Mouse (Mus musculus) ES-E14 (cell line): Measurements from ENCODE around the gene Fbxl5.

Experiments
- CHD2 ChIP-seq: IDR thresholded peaks from 2 replicates; pipeline ENCODE4 v1.6.1; 2014; ENCODE audit warnings: mild to moderate bottlenecking, low read depth, low read length, inconsistent platforms
- HCFC1 ChIP-seq: IDR thresholded peaks from 2 replicates; pipeline ENCODE4 v1.6.1; 2012; ENCODE audit warnings: low read length, inconsistent platforms, borderline replicate concordance; ENCODE audit not compliant: insufficient read depth
- ZC3H11A ChIP-seq: IDR thresholded peaks from 2 replicates; pipeline ENCODE4 v1.6.1; 2012; ENCODE audit warnings: low read depth, mild to moderate bottlenecking, inconsistent platforms, low read length, borderline replicate concordance
- ZNF384 ChIP-seq: IDR thresholded peaks from 2 replicates; pipeline ENCODE4 v1.6.1; 2012; ENCODE audit warnings: low read depth, low read length, inconsistent platforms

DNA sequence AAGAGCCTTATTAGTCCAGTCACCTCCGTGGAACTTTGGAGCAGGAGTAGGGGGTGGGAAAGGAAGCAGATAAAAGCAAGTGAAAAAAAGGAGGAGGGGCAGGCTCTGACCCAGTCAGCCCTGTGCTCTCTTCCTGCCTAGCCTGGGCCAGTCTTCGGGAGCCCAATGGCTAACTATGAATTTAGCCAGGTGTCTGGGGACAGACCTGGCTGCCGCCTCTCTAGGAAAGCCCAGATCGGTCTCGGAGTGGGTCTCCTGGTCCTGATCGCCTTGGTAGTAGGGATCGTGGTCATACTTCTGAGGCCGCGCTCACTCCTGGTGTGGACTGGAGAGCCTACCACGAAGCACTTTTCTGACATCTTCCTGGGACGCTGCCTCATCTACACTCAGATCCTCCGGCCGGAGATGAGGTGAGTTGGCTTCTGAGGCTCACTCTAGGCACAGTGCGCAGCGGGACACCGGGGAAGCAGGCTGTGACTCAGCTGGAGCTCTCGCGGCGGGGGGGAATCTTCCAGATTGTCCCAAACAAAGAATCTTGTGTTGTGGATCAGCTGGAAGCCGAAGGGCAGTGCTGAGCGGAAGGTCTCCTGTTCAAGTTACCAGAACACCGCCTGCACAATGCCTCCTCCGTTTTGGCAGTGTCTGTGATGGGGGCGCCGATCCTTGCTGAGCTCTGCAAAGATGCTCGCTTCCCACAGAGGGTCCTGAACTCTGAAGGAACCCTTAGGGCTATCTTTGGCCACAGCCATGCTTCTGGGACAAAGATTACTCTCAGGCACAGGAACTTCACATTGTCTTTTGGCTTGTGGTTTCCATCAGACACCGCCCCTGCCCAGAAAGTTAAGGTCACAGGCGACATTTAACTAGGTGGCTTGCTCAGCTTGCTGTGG is 47.5 kb upstream of the Fbxl5 start:
- TF ChIP-seq CHD2 (no peak), HCFC1 (no peak), ZC3H11A (no peak), ZNF384 (no peak)
